Mouse (Mus musculus): Measurements from ENCODE around the gene Col13a1. TPM values are rescaled to one million over a fixed set of nuclear protein-coding genes. Genes with fewer than 3 reads are reported as not detected.

The Col13a1 gene
- polyA plus RNA-seq, 1 experiment from 2014 or later: 2.4 TPM

- H3K27ac ChIP-seq: no peak overlapping the region
- peaks cover 5% of the 10 kb centered on the region for H3K9me3 ChIP-seq
- ATAC-seq (ENCODE audit: low FRiP score): no peak
- no peak overlapping the region for H3K4me2 ChIP-seq
- 51% methylated on average over 13 of the region's 13 CpGs for WGBS
- H3K4me1 ChIP-seq (replicated peaks): peaks cover 15% of the 10 kb centered on the region
- no peaks in the 10 kb centered on the region for H3K36me3 ChIP-seq
- H3K4me3 ChIP-seq: no peak overlapping the region
- H3K9ac ChIP-seq: no peak overlapping the region
- no peaks in the 10 kb centered on the region for H3K27me3 ChIP-seq
Measured at GRCm38 (mm10) chr10:61919924-61920654, 58.8 kb downstream of the Col13a1 start.

- no peaks in the 10 kb centered on the region for H3K36me3 ChIP-seq
- no peak overlapping the region for H3K9ac ChIP-seq
- peaks cover 15% of the 10 kb centered on the region for H3K4me1 ChIP-seq (replicated peaks)
- H3K9me3 ChIP-seq: peaks cover 9% of the 10 kb centered on the region
- H3K4me2 ChIP-seq: no peak overlapping the region
- WGBS: 80% methylated on average over 4 of the region's 4 CpGs
- H3K27me3 ChIP-seq: no peaks in the 10 kb centered on the region
- H3K4me3 ChIP-seq: no peak overlapping the region
- no peak overlapping the region for H3K27ac ChIP-seq
- no peak for ATAC-seq (ENCODE audit: low FRiP score)
Measured at GRCm38 (mm10) chr10:61919496-61919895, 59.4 kb downstream of the Col13a1 start.

GRCm38 (mm10) chr10:61917066-61917465 is 61.8 kb downstream of the Col13a1 start:
- Histone ChIP-seq H3K4me2 (no peak overlapping the region), H3K36me3 (no peaks in the 10 kb centered on the region), H3K4me1 (replicated peaks) (peaks cover 15% of the 10 kb centered on the region), H3K9ac (no peak overlapping the region), H3K27ac (no peak overlapping the region), H3K4me3 (no peak overlapping the region), H3K27me3 (no peaks in the 10 kb centered on the region), H3K9me3 (peaks cover 9% of the 10 kb centered on the region)
- ATAC-seq (ENCODE audit: low FRiP score): no peak
- 93% methylated on average over 12 of the region's 12 CpGs for WGBS

GRCm38 (mm10) chr10:61911770-61912169 is 67.1 kb downstream of the Col13a1 start:
- 68% methylated on average over 4 of the region's 4 CpGs for WGBS
- ATAC-seq (ENCODE audit: low FRiP score): no peak
- H3K4me1 ChIP-seq (replicated peaks): no peaks in the 10 kb centered on the region
- no peaks in the 10 kb centered on the region for H3K36me3 ChIP-seq
- no peak overlapping the region for H3K9ac ChIP-seq
- H3K4me3 ChIP-seq: no peak overlapping the region
- H3K27ac ChIP-seq: no peak overlapping the region
- H3K27me3 ChIP-seq: no peaks in the 10 kb centered on the region
- H3K4me2 ChIP-seq: no peak overlapping the region
- H3K9me3 ChIP-seq: peaks cover 9% of the 10 kb centered on the region

- WGBS: 83% methylated on average over 3 of the region's 3 CpGs
- H3K9ac ChIP-seq: no peak overlapping the region
- no peak for ATAC-seq (ENCODE audit: low FRiP score)
Measured at GRCm38 (mm10) chr10:61909004-61909403, 69.9 kb downstream of the Col13a1 start.

GRCm38 (mm10) chr10:61906226-61906625 is 72.7 kb downstream of the Col13a1 start:
- Histone ChIP-seq H3K36me3 (no peaks in the 10 kb centered on the region), H3K4me1 (replicated peaks) (no peaks in the 10 kb centered on the region), H3K9me3 (no peaks in the 10 kb centered on the region), H3K27me3 (0 out of 2 replicates have a peak, but pooled peaks cover 5% of the 10 kb centered on the region), H3K27ac (no peak overlapping the region), H3K4me3 (no peak overlapping the region), H3K4me2 (no peak overlapping the region), H3K9ac (no peak overlapping the region)
- WGBS: 40% methylated on average over 5 of the region's 5 CpGs
- no peak for ATAC-seq (ENCODE audit: low FRiP score)

More at GRCm38 (mm10) chr10:61909004-61909403, 69.9 kb downstream of the Col13a1 start:
- H3K4me3 ChIP-seq: no peak overlapping the region
- H3K4me2 ChIP-seq: no peak overlapping the region
- H3K4me1 ChIP-seq (replicated peaks): no peaks in the 10 kb centered on the region
- H3K27ac ChIP-seq: no peak overlapping the region
- H3K36me3 ChIP-seq: no peaks in the 10 kb centered on the region
- H3K27me3 ChIP-seq: no peaks in the 10 kb centered on the region
- H3K9me3 ChIP-seq: no peaks in the 10 kb centered on the region

GRCm38 (mm10) chr10:61905308-61905707 is 73.6 kb downstream of the Col13a1 start:
- Histone ChIP-seq H3K9ac (no peak overlapping the region), H3K36me3 (no peaks in the 10 kb centered on the region), H3K27me3 (0 out of 2 replicates have a peak, but pooled peaks cover 5% of the 10 kb centered on the region), H3K9me3 (no peaks in the 10 kb centered on the region), H3K4me1 (replicated peaks) (no peaks in the 10 kb centered on the region), H3K4me2 (no peak overlapping the region), H3K27ac (no peak overlapping the region), H3K4me3 (no peak overlapping the region)
- WGBS: 57% methylated on average over 8 of the region's 8 CpGs
- ATAC-seq (ENCODE audit: low FRiP score): no peak

GRCm38 (mm10) chr10:61898116-61898515 is 80.8 kb downstream of the Col13a1 start:
- no peaks in the 10 kb centered on the region for H3K36me3 ChIP-seq
- no peaks in the 10 kb centered on the region for H3K4me1 ChIP-seq (replicated peaks)
- ATAC-seq (ENCODE audit: low FRiP score): no peak
- H3K27me3 ChIP-seq: 0 out of 2 replicates have a peak, but pooled peaks cover 2% of the 10 kb centered on the region
- H3K9me3 ChIP-seq: no peaks in the 10 kb centered on the region
- H3K4me3 ChIP-seq: no peak overlapping the region
- no peak overlapping the region for H3K4me2 ChIP-seq
- no peak overlapping the region for H3K27ac ChIP-seq
- WGBS: 85% methylated on average over 6 of the region's 6 CpGs
- no peak overlapping the region for H3K9ac ChIP-seq

GRCm38 (mm10) chr10:61894564-61894963 is 84.3 kb downstream of the Col13a1 start:
- ATAC-seq (ENCODE audit: low FRiP score): no peak
- H3K9ac ChIP-seq: no peak overlapping the region
- H3K36me3 ChIP-seq: no peaks in the 10 kb centered on the region
- H3K4me3 ChIP-seq: no peak overlapping the region
- H3K4me1 ChIP-seq (replicated peaks): no peaks in the 10 kb centered on the region
- no peak overlapping the region for H3K4me2 ChIP-seq
- no peaks in the 10 kb centered on the region for H3K27me3 ChIP-seq
- no peaks in the 10 kb centered on the region for H3K9me3 ChIP-seq
- H3K27ac ChIP-seq: no peak overlapping the region
- WGBS: 83% methylated on average over 5 of the region's 5 CpGs

GRCm38 (mm10) chr10:61891138-61891537 is 87.8 kb downstream of the Col13a1 start:
- no peak overlapping the region for H3K4me2 ChIP-seq
- H3K27me3 ChIP-seq: no peaks in the 10 kb centered on the region
- no peak overlapping the region for H3K4me3 ChIP-seq
- no peaks in the 10 kb centered on the region for H3K4me1 ChIP-seq (replicated peaks)
- no peak overlapping the region for H3K27ac ChIP-seq
- no peak overlapping the region for H3K9ac ChIP-seq
- H3K9me3 ChIP-seq: no peaks in the 10 kb centered on the region
- no peak for ATAC-seq (ENCODE audit: low FRiP score)
- 64% methylated on average over 9 of the region's 9 CpGs for WGBS
- H3K36me3 ChIP-seq: no peaks in the 10 kb centered on the region

GRCm38 (mm10) chr10:61890294-61890693 is 88.6 kb downstream of the Col13a1 start:
- H3K4me1 ChIP-seq (replicated peaks): no peaks in the 10 kb centered on the region
- 96% methylated on average over 10 of the region's 10 CpGs for WGBS
- no peaks in the 10 kb centered on the region for H3K9me3 ChIP-seq
- H3K9ac ChIP-seq: no peak overlapping the region
- no peak overlapping the region for H3K4me3 ChIP-seq
- no peaks in the 10 kb centered on the region for H3K36me3 ChIP-seq
- ATAC-seq (ENCODE audit: low FRiP score): no peak
- no peak overlapping the region for H3K4me2 ChIP-seq
- H3K27ac ChIP-seq: no peak overlapping the region
- no peaks in the 10 kb centered on the region for H3K27me3 ChIP-seq

- Histone ChIP-seq H3K4me1 (replicated peaks) (peaks cover 10% of the 10 kb centered on the region; the same call in 1 of the 2 replicates), H3K27me3 (peaks cover 26% of the 10 kb centered on the region), H3K9me3 (no peaks in the 10 kb centered on the region), H3K4me3 (no peak overlapping the region), H3K9ac (no peak overlapping the region), H3K27ac (no peak overlapping the region), H3K36me3 (no peaks in the 10 kb centered on the region), H3K4me2 (no peak overlapping the region)
- 13% methylated on average over 4 of the region's 4 CpGs for WGBS
- ATAC-seq (ENCODE audit: low FRiP score): 0 out of 2 replicates have a peak, but pooled peaks have one; percentile 36
Measured at GRCm38 (mm10) chr10:61879427-61879826, 99.5 kb downstream of the Col13a1 start.

- no peak overlapping the region for H3K4me3 ChIP-seq
- H3K36me3 ChIP-seq: no peaks in the 10 kb centered on the region
- WGBS: 14% methylated on average over 6 of the region's 6 CpGs
- H3K9me3 ChIP-seq: no peaks in the 10 kb centered on the region
- H3K27ac ChIP-seq: no peak overlapping the region
- H3K4me1 ChIP-seq (replicated peaks): peaks cover 10% of the 10 kb centered on the region; the same call in 1 of the 2 replicates
- peaks cover 27% of the 10 kb centered on the region for H3K27me3 ChIP-seq
- peak; percentile 36; the same call in 1 of the 2 replicates for ATAC-seq (ENCODE audit: low FRiP score)
- H3K9ac ChIP-seq: no peak overlapping the region
- no peak overlapping the region for H3K4me2 ChIP-seq
Measured at GRCm38 (mm10) chr10:61877787-61878186, 101.1 kb downstream of the Col13a1 start.

Data from hindbrain, embryonic 13.5 days (tissue).